Mouse (Mus musculus): Measurements from ENCODE around the gene Gal3st2b. TPM values are rescaled to one million over a fixed set of nuclear protein-coding genes. Genes with fewer than 3 reads are reported as not detected.
"Not testable (repeated sequence)": the region's sequence is repeated elsewhere in the genome, so short reads cannot be mapped to it uniquely, and the experiment has no call there.

The Gal3st2b gene
- polyA plus RNA-seq, 1 experiment from 2014 or later = not detected

DNA sequence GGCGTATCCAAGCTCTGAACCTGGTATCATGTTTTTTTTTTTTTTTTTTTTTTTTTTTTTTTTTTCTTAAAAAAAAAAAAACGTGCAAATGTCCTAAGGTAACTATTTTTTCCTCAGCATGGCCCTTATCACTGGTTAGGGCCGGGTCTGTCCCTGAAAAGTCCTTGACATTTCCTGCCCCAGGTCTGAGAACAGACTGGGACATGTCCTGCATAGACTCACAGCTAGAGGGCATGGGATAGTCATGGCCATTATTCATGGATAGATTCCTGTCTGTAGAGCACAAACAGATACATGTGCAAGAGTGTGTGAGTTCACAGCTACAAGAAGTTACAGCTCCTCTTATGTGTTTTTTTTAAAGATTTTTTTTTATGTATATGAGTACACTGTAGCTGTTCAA is 70.7 kb downstream of the Gal3st2b start:
- Histone ChIP-seq H3K36me3 (no peaks in the 10 kb centered on the region), H3K9me3 (no peaks in the 10 kb centered on the region)
- 66% methylated on average over 3 of the region's 3 CpGs for WGBS

GRCm38 (mm10) chr1:93990209-93990608 is 72.1 kb downstream of the Gal3st2b start, which contains the start of gene Gal3st2c:
Gene Gal3st2c (plus strand): TSS chr1:93990509.
- H3K4me1 ChIP-seq; H3K4me2 ChIP-seq (replicated peaks); ATAC-seq (ENCODE audit: insufficient number of reproducible peaks, insufficient read depth, low FRiP score, low TSS enrichment); H3K9me3 ChIP-seq; H3K27ac ChIP-seq; H3K27me3 ChIP-seq; H3K4me3 ChIP-seq; H3K9ac ChIP-seq; H3K36me3 ChIP-seq: not testable (repeated sequence)
- 87% methylated on average over 7 of the region's 8 CpGs for WGBS

More for the DNA sequence above, 70.7 kb downstream of the Gal3st2b start:
- no peak overlapping the region for H3K9ac ChIP-seq
- H3K4me2 ChIP-seq (replicated peaks) = no peak overlapping the region
- H3K4me1 ChIP-seq = no peaks in the 10 kb centered on the region
- no peak for ATAC-seq (ENCODE audit: insufficient number of reproducible peaks, insufficient read depth, low FRiP score, low TSS enrichment)
- H3K27me3 ChIP-seq = no peaks in the 10 kb centered on the region
- no peak overlapping the region for H3K27ac ChIP-seq
- no peak overlapping the region for H3K4me3 ChIP-seq

- ATAC-seq (ENCODE audit: insufficient number of reproducible peaks, insufficient read depth, low FRiP score, low TSS enrichment); H3K4me3 ChIP-seq; H3K27ac ChIP-seq; H3K9me3 ChIP-seq; H3K27me3 ChIP-seq; H3K4me1 ChIP-seq; H3K9ac ChIP-seq; H3K4me2 ChIP-seq (replicated peaks); H3K36me3 ChIP-seq: not testable (repeated sequence)
- WGBS = 72% methylated on average over 2 of the region's 2 CpGs
These were observed 73.0 kb downstream of the Gal3st2b start for GRCm38 (mm10) chr1:93991068-93991467.

DNA sequence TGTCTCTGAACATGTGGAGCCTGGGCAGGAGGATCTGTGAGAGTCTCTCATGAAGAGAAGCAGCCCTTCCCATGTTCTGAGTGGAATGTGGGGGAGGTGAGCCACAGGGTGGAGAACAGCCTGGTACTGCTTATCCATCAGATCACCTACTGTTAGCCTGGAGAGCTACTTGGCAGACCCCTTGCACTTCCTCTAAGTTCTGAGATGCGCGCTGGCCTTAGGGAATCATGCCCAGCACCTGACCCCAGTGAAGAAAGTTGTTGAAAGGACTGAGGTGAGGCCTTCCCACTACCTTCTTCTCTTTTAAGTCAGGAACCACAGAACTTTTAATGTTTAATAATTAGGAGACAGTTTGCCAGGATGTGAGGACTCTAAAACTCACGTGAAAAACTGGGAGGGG is 73.4 kb downstream of the Gal3st2b start:
- H3K9me3 ChIP-seq = not testable (repeated sequence)

More for the DNA sequence above, 73.4 kb downstream of the Gal3st2b start:
- not testable (repeated sequence) for H3K36me3 ChIP-seq; H3K9ac ChIP-seq; H3K4me2 ChIP-seq (replicated peaks); H3K27ac ChIP-seq; H3K4me1 ChIP-seq; H3K4me3 ChIP-seq; ATAC-seq (ENCODE audit: insufficient number of reproducible peaks, insufficient read depth, low FRiP score, low TSS enrichment); H3K27me3 ChIP-seq
- 84% methylated on average over 3 of the region's 3 CpGs for whole genome bisulfite sequencing

Other genes starting within 250 kb of the Gal3st2b start
- 34.2 and 38.8 TPM in 2 replicates for gene Bok, start 232.7 kb upstream of the Gal3st2b start, polyA plus RNA-seq (2016; fragmentation: Nextera tagmentation; extraction: Ambion mirVana)
- gene Atg4b, start 166.8 kb upstream of the Gal3st2b start, polyA plus RNA-seq (2016; fragmentation: Nextera tagmentation; extraction: Ambion mirVana) = 101 and 102 TPM in 2 replicates
- 53.2 and 57.4 TPM in 2 replicates for gene Thap4, start 163.4 kb upstream of the Gal3st2b start, polyA plus RNA-seq (2016; fragmentation: Nextera tagmentation; extraction: Ambion mirVana)
- gene Dtymk, start 116.4 kb upstream of the Gal3st2b start, polyA plus RNA-seq (2016; fragmentation: Nextera tagmentation; extraction: Ambion mirVana) = 272 and 277 TPM in 2 replicates
- 18.2 and 20.9 TPM in 2 replicates for gene Ing5, start 114.3 kb upstream of the Gal3st2b start, polyA plus RNA-seq (2016; fragmentation: Nextera tagmentation; extraction: Ambion mirVana)
- gene D2hgdh, start 93.4 kb upstream of the Gal3st2b start, polyA plus RNA-seq (2016; fragmentation: Nextera tagmentation; extraction: Ambion mirVana) = 17.2 and 17.3 TPM in 2 replicates
- 0.06 TPM in 1 of 2 replicates, not detected in the other for gene Gal3st2, start 57.0 kb upstream of the Gal3st2b start, polyA plus RNA-seq (2016; fragmentation: Nextera tagmentation; extraction: Ambion mirVana)
- gene Gal3st2c, start 72.2 kb downstream of the Gal3st2b start, polyA plus RNA-seq (2016; fragmentation: Nextera tagmentation; extraction: Ambion mirVana) = not detected in 2 replicates
- gene Neu4, start 102.1 kb downstream of the Gal3st2b start, polyA plus RNA-seq (2016; fragmentation: Nextera tagmentation; extraction: Ambion mirVana) = not detected in 2 replicates
- not detected in 2 replicates for gene Pdcd1, start 134.2 kb downstream of the Gal3st2b start, polyA plus RNA-seq (2016; fragmentation: Nextera tagmentation; extraction: Ambion mirVana)

All from embryonic facial prominence, embryonic 12.5 days (tissue).